Mouse (Mus musculus): ENCODE measurements at regions not wholly inside any gene's neighbourhood (a gene's known extent, or its start where the extent isn't known, plus 50 kb on each side); places are given as distances from the start of the nearest gene placed in this dataset.
"Not testable (repeated sequence)": the region's sequence is repeated elsewhere in the genome, so short reads cannot be mapped to it uniquely, and the experiment has no call there.

DNA sequence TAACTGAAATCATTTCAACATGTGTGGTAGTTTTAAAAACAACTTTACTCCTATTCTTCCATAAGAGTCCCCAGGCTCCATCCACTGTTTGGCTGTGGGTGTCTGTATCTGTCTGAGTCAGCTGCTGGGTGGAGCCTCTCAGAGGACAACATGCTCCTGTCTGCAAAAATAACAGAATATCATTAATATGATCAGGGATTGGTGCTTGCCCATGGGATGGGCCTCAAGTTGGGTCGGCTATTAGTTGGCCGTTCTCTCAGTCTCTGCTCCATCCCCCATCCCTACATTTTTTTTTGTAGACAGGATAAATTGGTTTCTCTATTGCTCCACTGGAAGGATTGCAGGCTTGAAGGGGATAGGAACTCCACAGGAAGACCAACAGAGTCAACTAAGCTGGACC, 108.5 kb upstream of the Fgf16 start:
- CTCF ChIA-PET, POLR2A ChIA-PET: not testable (repeated sequence)

DNA sequence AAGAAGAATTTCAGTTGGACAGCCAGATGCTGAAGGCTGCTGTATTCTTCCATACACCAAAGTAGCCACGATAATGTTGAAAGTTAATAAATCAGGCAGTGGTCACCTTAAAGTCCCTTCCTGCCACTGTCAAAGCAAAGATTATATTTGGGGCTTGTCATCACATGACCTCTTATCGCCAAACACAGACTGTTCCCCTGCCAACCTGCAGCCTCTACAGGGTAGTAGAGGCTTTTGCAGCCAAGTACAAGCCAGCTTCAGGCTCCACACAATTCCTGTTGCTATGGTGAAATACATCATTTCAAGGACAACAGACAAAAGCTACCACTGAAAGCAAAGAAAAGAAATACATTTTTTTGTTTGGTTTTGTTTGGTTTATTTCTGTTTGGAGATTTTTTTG, 93.5 kb upstream of the Fgf16 start:
- POLR2A ChIA-PET = no interaction called here
- CTCF ChIA-PET = no interaction called here

DNA sequence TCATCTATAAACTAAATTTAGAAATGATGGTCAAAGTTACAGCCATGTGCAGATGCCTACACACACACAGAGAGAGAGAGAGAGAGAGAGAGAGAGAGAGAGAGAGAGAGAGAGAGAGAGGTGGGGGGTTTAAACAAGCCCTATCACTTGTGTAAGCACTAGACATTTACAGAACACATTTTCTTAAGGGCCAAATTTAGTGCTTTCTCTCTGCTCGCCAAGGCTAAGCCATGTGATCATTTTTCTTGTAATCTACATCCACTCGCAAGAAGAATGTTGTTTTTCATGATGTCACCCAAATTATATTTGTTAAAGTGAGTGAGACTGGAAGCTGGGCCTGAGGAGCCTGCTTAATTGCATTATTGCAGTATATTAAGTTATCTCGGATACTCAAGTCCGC, 92.8 kb upstream of the Fgf16 start:
- ChIA-PET CTCF (no interaction called here), POLR2A (no interaction called here)

DNA sequence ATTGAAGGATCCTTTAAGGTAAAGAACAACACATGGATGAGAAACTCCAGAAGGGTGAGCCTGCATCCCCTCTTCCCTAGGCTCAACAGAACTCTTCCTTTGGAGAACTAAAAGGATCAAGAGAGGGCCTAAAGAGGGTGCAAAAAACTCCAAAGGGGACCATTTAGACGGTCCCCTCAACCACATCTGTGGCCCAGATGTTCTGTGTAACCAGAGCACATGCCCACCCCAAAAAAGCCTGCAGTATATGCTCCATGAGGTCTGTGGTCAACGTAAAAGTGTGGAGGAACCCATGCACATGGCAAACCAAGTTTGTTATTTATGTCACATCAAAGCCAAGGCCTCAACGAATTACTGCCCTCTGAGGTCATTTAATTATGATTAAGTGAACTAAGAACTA, 89.2 kb upstream of the Fgf16 start:
- POLR2A ChIA-PET = no interaction called here
- CTCF ChIA-PET = no interaction called here

DNA sequence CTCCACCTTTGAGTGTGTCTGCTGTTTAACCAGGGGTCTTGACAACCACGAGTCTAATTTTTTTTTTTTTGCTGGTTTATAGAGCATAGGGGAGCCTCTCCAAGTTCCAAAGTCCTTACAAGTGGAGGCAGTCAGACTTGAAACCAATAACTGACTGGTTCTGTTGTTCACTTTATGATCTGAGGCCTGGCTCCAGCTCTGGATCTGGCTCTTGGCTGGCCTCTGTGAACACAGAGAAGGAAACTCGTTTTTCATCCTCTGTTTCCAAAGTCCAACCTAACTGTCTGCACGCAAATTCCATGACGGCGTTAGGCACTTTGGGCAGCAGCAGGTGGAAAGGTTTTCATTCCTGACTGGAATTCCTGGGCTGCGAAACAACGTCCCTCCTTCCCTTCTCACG, 80.4 kb upstream of the Fgf16 start:
- CTCF ChIA-PET = no interaction called here
- POLR2A ChIA-PET = interaction anchor here in 1 of 4 experiments (0.7 kb wide), 1 partner anchor 16 kb away, joined by 3 read pairs; no protein-coding TSS in a partner anchor

DNA sequence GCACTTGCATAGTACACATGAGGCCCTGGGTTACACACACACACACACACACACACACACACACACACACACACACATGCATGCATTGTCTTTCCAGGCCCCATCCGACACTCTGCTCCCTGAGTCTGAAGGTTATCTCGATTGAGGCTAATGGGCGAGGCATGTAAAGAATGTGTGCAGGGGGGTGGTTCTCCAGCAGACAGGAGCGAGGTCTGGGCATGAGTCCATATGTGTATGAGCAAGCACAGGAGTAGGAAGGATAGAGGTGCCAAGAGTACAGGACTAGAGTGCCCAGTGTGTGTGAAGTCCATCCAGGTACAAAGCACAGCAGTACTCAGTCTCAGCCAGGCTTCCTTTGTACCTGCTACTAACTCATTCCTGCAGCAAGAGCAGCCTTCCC, 79.6 kb upstream of the Fgf16 start:
- POLR2A ChIA-PET = interaction anchor here in 1 of 4 experiments (0.7 kb wide), 1 partner anchor 17 kb away, joined by 3 read pairs; no protein-coding TSS in a partner anchor
- CTCF ChIA-PET = no interaction called here

DNA sequence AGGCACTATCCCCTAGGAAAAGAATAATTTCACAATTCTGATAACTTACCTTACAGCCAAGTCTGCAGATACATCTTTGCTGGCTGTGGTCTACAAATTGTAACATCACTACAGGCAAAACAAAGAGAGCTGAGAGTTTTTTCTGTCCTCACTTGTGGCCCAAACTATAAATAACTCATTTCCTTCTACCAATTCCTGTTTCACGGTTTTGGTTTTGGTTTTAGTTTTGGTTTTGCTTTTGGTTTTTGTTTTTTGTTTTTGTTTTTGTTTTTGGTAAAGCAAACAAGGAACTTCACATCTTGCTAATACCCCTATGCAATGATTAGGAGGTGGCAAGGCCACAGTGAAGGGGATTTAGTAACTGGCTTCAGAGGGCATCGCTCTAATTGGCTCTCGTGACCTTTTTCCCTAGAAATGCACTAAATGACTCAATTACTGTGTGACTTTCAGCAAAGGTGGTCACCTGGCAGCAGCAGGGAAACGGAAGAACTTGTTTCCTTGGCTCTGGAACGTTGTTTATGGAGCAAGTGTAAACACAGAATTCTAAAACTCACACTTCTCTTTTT, 53.3 kb upstream of the Fgf16 start:
- CTCF ChIA-PET = no interaction called here
- POLR2A ChIA-PET = no interaction called here

Measured in embryonic stem cell, embryonic (primary cell).